Mouse (Mus musculus): ENCODE data around the gene Ptprd.

Gene Ptprd

GRCm38 (mm10) chr4:78211529-78212494 lies at the start of gene Ptprd:
Ptprd (minus strand) TSS chr4:78211961.
- DNase-seq (ENCODE audit: extremely low spot score, low read depth, low spot score) = no peak

GRCm38 (mm10) chr4:78235820-78236219 lies 24.1 kb upstream of the Ptprd start:
- DNase-seq (ENCODE audit: extremely low spot score, low read depth, low spot score) = no peak

- no peak for DNase-seq (ENCODE audit: extremely low spot score, low read depth, low spot score)
Observed at GRCm38 (mm10) chr4:78235316-78235715, 23.6 kb upstream of the Ptprd start.

GRCm38 (mm10) chr4:78234681-78235080 lies 22.9 kb upstream of the Ptprd start:
- no peak for DNase-seq (ENCODE audit: extremely low spot score, low read depth, low spot score)

- no peak for DNase-seq (ENCODE audit: extremely low spot score, low read depth, low spot score)
Observed at GRCm38 (mm10) chr4:78213949-78214348, 2.2 kb upstream of the Ptprd start.

GRCm38 (mm10) chr4:78212941-78213340 lies 1.2 kb upstream of the Ptprd start:
- no peak for DNase-seq (ENCODE audit: extremely low spot score, low read depth, low spot score)

- peak; percentile 8 for DNase-seq (ENCODE audit: extremely low spot score, low read depth, low spot score)
Observed at GRCm38 (mm10) chr4:78210878-78211528, 758 bp downstream of the Ptprd start.

GRCm38 (mm10) chr4:78205018-78205417 lies 6.7 kb downstream of the Ptprd start:
- DNase-seq (ENCODE audit: extremely low spot score, low read depth, low spot score) = no peak

GRCm38 (mm10) chr4:78168447-78168846 lies 43.3 kb downstream of the Ptprd start:
- DNase-seq (ENCODE audit: extremely low spot score, low read depth, low spot score) = no peak

- no peak for DNase-seq (ENCODE audit: extremely low spot score, low read depth, low spot score)
Observed at GRCm38 (mm10) chr4:78160451-78160850, 51.3 kb downstream of the Ptprd start.

GRCm38 (mm10) chr4:78150561-78150960 lies 61.2 kb downstream of the Ptprd start:
- no peak for DNase-seq (ENCODE audit: extremely low spot score, low read depth, low spot score)

- DNase-seq (ENCODE audit: extremely low spot score, low read depth, low spot score) = no peak
Observed at GRCm38 (mm10) chr4:78142767-78143148, 69.0 kb downstream of the Ptprd start.

- DNase-seq (ENCODE audit: extremely low spot score, low read depth, low spot score) = no peak
Observed at GRCm38 (mm10) chr4:78142088-78142766, 69.5 kb downstream of the Ptprd start.

GRCm38 (mm10) chr4:78110898-78111297 lies 100.9 kb downstream of the Ptprd start:
- DNase-seq (ENCODE audit: extremely low spot score, low read depth, low spot score) = no peak

- DNase-seq (ENCODE audit: extremely low spot score, low read depth, low spot score) = no peak
Observed at GRCm38 (mm10) chr4:78097526-78097925, 114.2 kb downstream of the Ptprd start.

- no peak for DNase-seq (ENCODE audit: extremely low spot score, low read depth, low spot score)
Observed at GRCm38 (mm10) chr4:78082744-78083143, 129.0 kb downstream of the Ptprd start.

- no peak for DNase-seq (ENCODE audit: extremely low spot score, low read depth, low spot score)
Observed at GRCm38 (mm10) chr4:78077499-78077898, 134.3 kb downstream of the Ptprd start.

- no peak for DNase-seq (ENCODE audit: extremely low spot score, low read depth, low spot score)
Observed at GRCm38 (mm10) chr4:78077087-78077486, 134.7 kb downstream of the Ptprd start.

GRCm38 (mm10) chr4:78038401-78038800 lies 173.4 kb downstream of the Ptprd start:
- DNase-seq (ENCODE audit: extremely low spot score, low read depth, low spot score) = no peak

GRCm38 (mm10) chr4:78002065-78002464 lies 209.7 kb downstream of the Ptprd start:
- no peak for DNase-seq (ENCODE audit: extremely low spot score, low read depth, low spot score)

GRCm38 (mm10) chr4:77992709-77993108 lies 219.1 kb downstream of the Ptprd start:
- no peak for DNase-seq (ENCODE audit: extremely low spot score, low read depth, low spot score)

GRCm38 (mm10) chr4:77982094-77982493 lies 229.7 kb downstream of the Ptprd start:
- DNase-seq (ENCODE audit: extremely low spot score, low read depth, low spot score) = no peak
